Mouse (Mus musculus): ENCODE results near the gene Pnkd.

DNA sequence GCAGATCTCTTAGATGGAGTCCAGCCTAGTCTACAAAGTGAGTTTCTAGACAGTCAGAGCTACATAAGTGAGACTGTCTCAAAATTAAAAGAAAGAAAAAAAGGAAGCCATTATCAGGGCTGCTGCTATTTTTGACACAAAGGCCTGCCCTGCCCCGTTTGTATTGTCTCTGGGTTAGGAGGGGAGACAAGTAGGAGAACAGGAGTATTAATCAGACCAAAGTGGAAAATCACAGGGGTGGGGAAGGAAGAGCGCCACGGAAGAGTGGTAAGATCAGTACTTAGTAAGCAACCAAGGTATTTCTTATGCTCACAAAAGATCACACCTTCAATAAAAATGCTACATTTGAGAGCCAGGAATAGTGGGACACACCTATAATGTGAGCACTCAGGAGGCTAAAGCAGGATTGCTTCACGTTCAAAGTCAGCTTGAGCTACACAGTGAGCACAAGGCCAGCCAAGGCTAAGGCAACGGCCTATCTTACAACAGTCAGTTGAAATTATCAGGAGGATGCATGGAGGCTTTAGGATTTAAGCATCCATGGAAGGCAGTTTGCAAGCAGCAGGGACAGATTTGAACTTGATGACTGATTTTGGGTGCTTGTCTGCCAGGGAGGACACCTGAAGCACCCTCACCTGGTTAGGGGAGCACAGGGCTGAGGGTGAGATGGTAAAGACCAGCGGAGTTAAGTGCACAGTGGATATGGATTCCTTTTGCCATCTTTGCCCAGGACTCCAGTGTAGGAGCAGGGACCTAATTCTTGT, 15.8 kb downstream of the Pnkd start:
- TF ChIP-seq CTCF (conservative IDR thresholded peaks at IDR 0.05; ENCODE audit: insufficient read depth, insufficient read length, low read depth, low read length): no peak
- TF ChIP-seq POLR2A (IDR thresholded peaks at IDR 0.05; ENCODE audit: low read depth, low read length): no peak
